Mouse (Mus musculus) spleen, adult 2 months (tissue): Measurements from ENCODE around the gene Taar7a.

Experiments
- CTCF ChIP-seq: fragments of 200-500 bp; IDR thresholded peaks from 2 replicates; pipeline ENCODE4 v1.5.1; 2011; ENCODE audit warnings: mild to moderate bottlenecking, inconsistent platforms; ENCODE audit not compliant: insufficient read depth, insufficient read length, insufficient replicate concordance; ENCODE audit errors: extremely low read depth
- POLR2A ChIP-seq: fragments of 200-500 bp; IDR thresholded peaks from 2 replicates; pipeline ENCODE4 v1.6.1; 2011; ENCODE audit warnings: low read depth, low read length, inconsistent platforms

GRCm38 (mm10) chr10:23971256-23971655 is 22.0 kb downstream of the Taar7a start:
- TF ChIP-seq POLR2A, result no peak
- no peak for TF ChIP-seq CTCF
